Mouse (Mus musculus) embryonic facial prominence, embryonic 13.5 days (tissue): ENCODE data around the gene Armcx2. TPM values are rescaled to one million over a fixed set of nuclear protein-coding genes. Genes with fewer than 3 reads are reported as not detected.

Source experiments
- microRNA-seq: library from miRNA; unstranded; fragments of <30 nt; microRNA quantifications from one replicate; pipeline ENCODE4, GENCODE M21; 2016
- polyA plus RNA-seq: library from polyadenylated mRNA; unstranded; fragments of >200 nt; fragmentation: Nextera tagmentation; extraction: Ambion mirVana; gene quantifications from 2 replicates; pipeline ENCODE4 v1.2.1, GENCODE M21; 2015

Gene Armcx2
- polyA plus RNA-seq, 1 experiment from 2014 or later, result 86.4 TPM

Small RNAs within 50 kb of the gene (microRNA-seq; reads per million reads assigned to microRNA genes)
- 0.74 reads per million for gene Mir7093

Other genes with a start within 250 kb of the Armcx2 start
- gene Btk, start 225.7 kb downstream of the Armcx2 start, polyA plus RNA-seq, result 1.4 and 1.5 TPM in 2 replicates
- 430 and 455 TPM in 2 replicates for gene Rpl36a, start 223.6 kb downstream of the Armcx2 start, polyA plus RNA-seq
- 4.0 and 4.5 TPM in 2 replicates for gene Gla, start 208.1 kb downstream of the Armcx2 start, polyA plus RNA-seq
- gene Hnrnph2, start 208.0 kb downstream of the Armcx2 start, polyA plus RNA-seq, result 151 and 169 TPM in 2 replicates
- 6.2 and 6.6 TPM in 2 replicates for gene Armcx4, start 122.7 kb downstream of the Armcx2 start, polyA plus RNA-seq
- gene Armcx1, start 91.3 kb downstream of the Armcx2 start, polyA plus RNA-seq, result 63.3 and 68.0 TPM in 2 replicates
- gene Armcx6, start 57.8 kb downstream of the Armcx2 start, polyA plus RNA-seq, result 34.5 and 36.6 TPM in 2 replicates
- gene Armcx3, start 52.6 kb downstream of the Armcx2 start, polyA plus RNA-seq, result 62.5 and 65.7 TPM in 2 replicates
- 0.90 and 1.0 TPM in 2 replicates for gene Nxf2, start 155.5 kb upstream of the Armcx2 start, polyA plus RNA-seq
- 6.8 TPM in 2 replicates for gene Zmat1, start 200.0 kb upstream of the Armcx2 start, polyA plus RNA-seq